Mouse (Mus musculus): ENCODE results near the gene Map1s.
A peak's percentile ranks its signal among the peaks of the same experiment; 100 is the strongest.

Gene Map1s

DNA sequence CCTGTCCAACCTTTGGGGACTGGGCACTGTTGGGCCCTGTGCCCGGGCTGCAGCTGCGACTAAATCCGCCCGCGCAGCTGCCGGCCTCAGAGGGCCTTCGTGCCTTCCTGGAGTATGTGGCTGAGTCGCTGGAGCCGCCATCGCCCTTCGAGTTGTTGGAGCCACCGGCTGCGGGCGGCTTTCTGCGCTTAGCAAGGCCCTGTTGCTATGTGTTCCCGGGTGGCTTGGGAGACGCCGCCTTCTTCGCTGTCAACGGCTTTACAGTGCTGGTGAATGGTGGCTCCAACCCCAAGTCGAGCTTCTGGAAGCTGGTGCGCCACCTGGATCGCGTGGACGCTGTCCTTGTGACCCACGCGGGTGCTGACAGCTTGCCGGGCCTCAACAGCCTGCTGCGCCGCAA, 7.2 kb downstream of the Map1s start:
- Histone ChIP-seq H3K9me3 (ENCODE audit: low read length) (no peaks in the 10 kb centered on the region), H3K4me1 (replicated peaks; ENCODE audit: low read depth, low read length) (peaks cover 72% of the 10 kb centered on the region), H3K27me3 (ENCODE audit: insufficient read depth, low read length) (no peaks in the 10 kb centered on the region), H3K4me3 (replicated peaks; ENCODE audit: low read length) (peak overlapping the region; percentile 71), H3K36me3 (ENCODE audit: insufficient read depth, low read length) (peaks cover 83% of the 10 kb centered on the region)
- TF ChIP-seq NANOG (IDR thresholded peaks at IDR 0.05; ENCODE audit: borderline replicate concordance, low read length) (no peak), POU5F1 (IDR thresholded peaks at IDR 0.05; ENCODE audit: borderline replicate concordance, low read length) (no peak), CTCF (conservative IDR thresholded peaks at IDR 0.05; ENCODE audit: low read length) (no peak)

DNA sequence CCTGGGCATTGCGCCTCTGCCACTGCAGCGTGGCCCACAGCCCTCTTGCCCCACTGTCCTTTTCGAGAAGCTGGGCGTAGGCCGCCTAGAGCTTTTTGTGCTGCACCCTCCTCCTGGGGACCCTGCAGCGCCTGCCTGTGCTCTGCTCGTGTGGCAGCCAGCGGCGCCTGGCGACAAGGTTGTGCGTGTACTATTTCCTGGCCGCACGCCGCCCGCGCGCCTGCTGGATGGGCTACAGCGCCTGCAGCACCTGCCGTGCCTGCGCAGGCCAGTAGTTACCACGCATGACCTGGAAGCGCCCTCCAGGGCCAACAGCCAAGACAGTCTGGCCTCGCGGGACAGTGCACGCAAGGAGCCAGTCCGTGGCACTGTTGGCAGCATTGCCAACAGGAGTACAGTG, 7.8 kb downstream of the Map1s start:
- peaks cover 88% of the 10 kb centered on the region for H3K36me3 ChIP-seq (ENCODE audit: insufficient read depth, low read length)
- TF ChIP-seq POU5F1 (IDR thresholded peaks at IDR 0.05; ENCODE audit: borderline replicate concordance, low read length) (no peak), NANOG (IDR thresholded peaks at IDR 0.05; ENCODE audit: borderline replicate concordance, low read length) (no peak), CTCF (conservative IDR thresholded peaks at IDR 0.05; ENCODE audit: low read length) (no peak)
- H3K4me1 ChIP-seq (replicated peaks; ENCODE audit: low read depth, low read length) = peaks cover 72% of the 10 kb centered on the region

DNA sequence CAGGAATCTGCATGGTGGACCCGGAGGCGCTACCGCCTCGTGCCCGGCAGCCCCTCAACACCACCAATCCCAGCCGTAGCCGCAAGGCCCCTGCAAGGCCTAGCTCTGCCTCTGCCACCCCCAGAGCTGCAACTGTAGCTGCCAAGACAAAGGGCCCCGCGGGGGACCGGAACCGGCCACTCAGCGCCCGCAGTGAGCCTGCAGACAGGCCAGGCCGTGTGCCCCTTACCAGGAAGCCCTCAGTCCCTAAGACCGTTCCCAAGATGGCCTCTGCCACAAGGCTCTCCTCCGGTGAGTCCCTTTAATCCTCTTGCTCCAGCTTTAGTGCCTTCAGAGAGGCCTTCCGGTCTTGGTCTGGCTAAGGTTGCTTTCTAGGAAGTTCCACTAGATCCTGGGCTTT, 9.0 kb downstream of the Map1s start:
- H3K4me1 ChIP-seq (replicated peaks; ENCODE audit: low read depth, low read length) = peaks cover 67% of the 10 kb centered on the region
- no peaks in the 10 kb centered on the region for H3K27me3 ChIP-seq (ENCODE audit: insufficient read depth, low read length)
- peaks cover 93% of the 10 kb centered on the region for H3K36me3 ChIP-seq (ENCODE audit: insufficient read depth, low read length)
- H3K4me3 ChIP-seq (replicated peaks; ENCODE audit: low read length) = peak overlapping the region; percentile 71
- TF ChIP-seq NANOG (IDR thresholded peaks at IDR 0.05; ENCODE audit: borderline replicate concordance, low read length) (peak; percentile 82), POU5F1 (IDR thresholded peaks at IDR 0.05; ENCODE audit: borderline replicate concordance, low read length) (no peak)
- H3K9me3 ChIP-seq (ENCODE audit: low read length) = no peaks in the 10 kb centered on the region

More for the DNA sequence above, 7.8 kb downstream of the Map1s start:
- peak overlapping the region; percentile 71 for H3K4me3 ChIP-seq (replicated peaks; ENCODE audit: low read length)
- no peaks in the 10 kb centered on the region for H3K27me3 ChIP-seq (ENCODE audit: insufficient read depth, low read length)
- no peaks in the 10 kb centered on the region for H3K9me3 ChIP-seq (ENCODE audit: low read length)

DNA sequence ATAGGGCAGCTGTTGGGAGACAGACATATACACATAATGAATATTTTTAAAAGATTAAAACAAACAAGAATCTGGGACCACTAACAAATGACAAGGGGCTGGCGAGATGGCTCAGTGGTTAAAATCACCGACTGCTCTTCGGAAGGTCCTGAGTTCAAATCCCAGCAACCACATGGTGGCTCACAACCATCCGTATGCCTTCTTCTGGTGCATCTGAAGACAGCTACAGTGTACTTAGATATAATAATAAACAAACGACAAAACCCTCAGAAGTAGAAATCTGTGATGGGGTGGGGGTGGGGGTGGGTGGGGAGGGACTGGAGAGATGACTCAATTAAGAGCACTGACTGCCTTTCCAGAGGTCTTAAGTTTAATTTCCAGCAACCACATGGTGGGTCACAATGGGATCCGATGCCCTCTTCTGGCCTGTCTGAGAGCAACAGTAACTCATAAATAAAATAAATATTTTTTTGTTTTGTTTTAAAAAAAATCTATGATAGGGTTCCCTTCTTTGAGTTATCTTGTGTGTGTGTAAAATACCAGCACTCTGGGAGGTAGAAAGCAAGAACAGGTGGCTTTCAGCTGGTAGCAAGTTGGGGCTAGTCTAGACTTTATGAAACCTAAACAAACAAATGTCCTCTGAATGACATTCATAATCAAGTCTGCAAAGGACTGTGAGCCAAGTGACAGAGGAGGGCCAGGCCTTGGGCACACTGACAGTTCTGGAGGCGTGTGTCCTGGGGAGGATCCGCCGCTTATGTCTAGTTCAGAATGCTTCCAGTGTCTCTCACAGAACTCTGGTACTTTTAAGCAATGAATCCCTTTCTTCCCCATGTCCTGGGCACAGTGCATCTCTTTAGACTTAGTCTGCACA, 14.6 kb downstream of the Map1s start:
- Histone ChIP-seq H3K4me3 (replicated peaks; ENCODE audit: low read length) (no peak overlapping the region), H3K27me3 (ENCODE audit: insufficient read depth, low read length) (no peaks in the 10 kb centered on the region), H3K36me3 (ENCODE audit: insufficient read depth, low read length) (peaks cover 50% of the 10 kb centered on the region), H3K9me3 (ENCODE audit: low read length) (no peaks in the 10 kb centered on the region), H3K4me1 (replicated peaks; ENCODE audit: low read depth, low read length) (peaks cover 20% of the 10 kb centered on the region)
- TF ChIP-seq POU5F1 (IDR thresholded peaks at IDR 0.05; ENCODE audit: borderline replicate concordance, low read length) = no peak
- TF ChIP-seq CTCF (conservative IDR thresholded peaks at IDR 0.05; ENCODE audit: low read length) = no peak
- TF ChIP-seq NANOG (IDR thresholded peaks at IDR 0.05; ENCODE audit: borderline replicate concordance, low read length) = no peak

DNA sequence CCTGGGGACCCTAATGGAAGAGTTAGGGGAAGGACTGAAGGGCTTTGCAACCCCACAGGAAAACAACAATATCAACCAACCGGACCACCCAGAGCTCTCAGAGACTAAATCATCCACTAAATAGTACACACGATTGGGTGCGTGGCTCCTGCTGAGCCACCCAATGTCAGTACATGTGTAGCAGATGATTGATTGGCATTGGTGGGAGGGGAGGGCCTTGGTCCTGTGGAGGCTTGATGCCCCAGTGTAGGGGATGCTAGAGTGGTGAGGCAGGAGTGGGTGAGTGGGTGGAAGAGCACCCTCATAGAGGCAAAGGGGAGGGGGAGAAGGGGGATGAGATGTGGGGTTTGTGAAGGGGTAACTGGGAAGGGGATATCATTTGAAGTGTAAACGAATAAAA, 18.4 kb downstream of the Map1s start:
- no peak for TF ChIP-seq CTCF (conservative IDR thresholded peaks at IDR 0.05; ENCODE audit: low read length)
- no peak for TF ChIP-seq NANOG (IDR thresholded peaks at IDR 0.05; ENCODE audit: borderline replicate concordance, low read length)
- no peak for TF ChIP-seq POU5F1 (IDR thresholded peaks at IDR 0.05; ENCODE audit: borderline replicate concordance, low read length)
- no peaks in the 10 kb centered on the region for H3K27me3 ChIP-seq (ENCODE audit: insufficient read depth, low read length)
- no peaks in the 10 kb centered on the region for H3K9me3 ChIP-seq (ENCODE audit: low read length)
- H3K4me1 ChIP-seq (replicated peaks; ENCODE audit: low read depth, low read length) = no peaks in the 10 kb centered on the region
- H3K4me3 ChIP-seq (replicated peaks; ENCODE audit: low read length) = no peak overlapping the region
- peaks cover 11% of the 10 kb centered on the region for H3K36me3 ChIP-seq (ENCODE audit: insufficient read depth, low read length)

DNA sequence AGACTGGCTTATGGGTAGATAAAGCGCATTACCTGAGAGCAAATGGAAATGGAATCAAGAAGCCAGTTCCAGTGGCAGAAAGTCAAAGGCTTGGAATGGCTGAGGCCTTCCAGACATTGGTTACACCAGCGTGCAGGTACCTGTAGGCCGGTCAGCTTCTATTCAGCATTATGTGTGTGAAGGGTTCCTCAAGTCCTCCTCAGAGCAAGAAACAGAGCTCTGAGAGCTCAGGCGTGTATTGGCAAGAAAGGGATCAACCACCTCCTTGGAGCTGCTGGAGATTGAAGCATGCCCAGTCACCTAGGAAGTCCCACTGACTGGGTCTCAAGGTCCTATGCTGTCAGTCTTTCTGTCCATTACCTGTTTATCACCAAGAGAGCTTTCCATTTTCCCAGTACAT, 20.0 kb downstream of the Map1s start:
- no peak for TF ChIP-seq CTCF (conservative IDR thresholded peaks at IDR 0.05; ENCODE audit: low read length)
- TF ChIP-seq NANOG (IDR thresholded peaks at IDR 0.05; ENCODE audit: borderline replicate concordance, low read length) = no peak
- TF ChIP-seq POU5F1 (IDR thresholded peaks at IDR 0.05; ENCODE audit: borderline replicate concordance, low read length) = no peak
- 0 out of 2 replicates have a peak, but pooled peaks cover 4% of the 10 kb centered on the region for H3K36me3 ChIP-seq (ENCODE audit: insufficient read depth, low read length)
- no peak overlapping the region for H3K4me3 ChIP-seq (replicated peaks; ENCODE audit: low read length)
- H3K9me3 ChIP-seq (ENCODE audit: low read length) = no peaks in the 10 kb centered on the region
- H3K4me1 ChIP-seq (replicated peaks; ENCODE audit: low read depth, low read length) = no peaks in the 10 kb centered on the region
- peaks cover 3% of the 10 kb centered on the region; the same call in 1 of the 2 replicates for H3K27me3 ChIP-seq (ENCODE audit: insufficient read depth, low read length)

DNA sequence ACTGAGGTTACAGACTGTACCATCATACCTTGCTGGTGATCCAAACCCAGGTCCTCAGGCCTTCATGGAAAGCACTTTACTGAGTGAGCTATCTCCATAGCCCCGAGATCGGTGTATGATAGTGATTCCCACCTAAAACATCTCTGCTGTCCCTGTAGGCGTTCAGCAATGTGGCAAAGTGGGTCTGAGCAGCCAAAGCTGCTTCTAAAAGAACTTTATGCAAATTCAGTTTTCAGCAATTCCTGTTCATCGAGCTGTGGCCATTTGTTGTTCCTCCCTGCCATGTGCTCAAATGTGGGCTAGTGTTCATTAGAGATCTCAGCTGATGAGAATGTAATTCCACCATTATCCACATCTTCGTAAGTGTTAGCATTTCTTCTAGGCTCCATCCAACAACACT, 20.7 kb downstream of the Map1s start:
- Histone ChIP-seq H3K9me3 (ENCODE audit: low read length) (peaks cover 4% of the 10 kb centered on the region; the same call in 1 of the 2 replicates), H3K4me1 (replicated peaks; ENCODE audit: low read depth, low read length) (no peaks in the 10 kb centered on the region), H3K36me3 (ENCODE audit: insufficient read depth, low read length) (0 out of 2 replicates have a peak, but pooled peaks cover 4% of the 10 kb centered on the region), H3K4me3 (replicated peaks; ENCODE audit: low read length) (no peak overlapping the region), H3K27me3 (ENCODE audit: insufficient read depth, low read length) (peaks cover 4% of the 10 kb centered on the region; the same call in 1 of the 2 replicates)
- TF ChIP-seq POU5F1 (IDR thresholded peaks at IDR 0.05; ENCODE audit: borderline replicate concordance, low read length) = no peak
- no peak for TF ChIP-seq NANOG (IDR thresholded peaks at IDR 0.05; ENCODE audit: borderline replicate concordance, low read length)
- TF ChIP-seq CTCF (conservative IDR thresholded peaks at IDR 0.05; ENCODE audit: low read length) = no peak

DNA sequence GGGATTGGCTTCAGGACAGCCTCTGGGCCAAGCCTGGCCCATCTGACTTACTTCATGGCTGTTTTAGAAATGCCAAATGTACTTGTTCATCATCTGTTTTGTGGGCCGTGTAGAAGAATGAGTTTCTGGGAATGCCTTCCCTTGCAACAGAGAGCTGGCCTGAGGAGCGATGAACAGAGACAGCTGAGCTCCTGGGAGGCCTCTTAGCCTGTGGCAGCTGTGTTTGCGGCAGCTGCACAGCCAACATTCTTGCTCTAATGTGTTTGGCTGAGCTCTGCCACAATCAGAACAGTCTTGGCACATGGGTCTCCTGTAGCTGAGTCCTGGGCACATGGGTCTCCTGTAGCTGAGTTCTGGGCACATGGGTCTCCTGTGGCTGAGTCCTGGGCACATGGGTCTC, 22.4 kb downstream of the Map1s start:
- Histone ChIP-seq H3K4me1 (replicated peaks; ENCODE audit: low read depth, low read length) (peaks cover 10% of the 10 kb centered on the region; the same call in 1 of the 2 replicates), H3K4me3 (replicated peaks; ENCODE audit: low read length) (no peak overlapping the region), H3K27me3 (ENCODE audit: insufficient read depth, low read length) (peaks cover 4% of the 10 kb centered on the region; the same call in 1 of the 2 replicates), H3K36me3 (ENCODE audit: insufficient read depth, low read length) (no peaks in the 10 kb centered on the region), H3K9me3 (ENCODE audit: low read length) (peaks cover 4% of the 10 kb centered on the region; the same call in 1 of the 2 replicates)
- TF ChIP-seq NANOG (IDR thresholded peaks at IDR 0.05; ENCODE audit: borderline replicate concordance, low read length) (no peak), POU5F1 (IDR thresholded peaks at IDR 0.05; ENCODE audit: borderline replicate concordance, low read length) (no peak)
